ENCODE assay signal across 9 mouse cellular contexts in the genomic region with DNA sequence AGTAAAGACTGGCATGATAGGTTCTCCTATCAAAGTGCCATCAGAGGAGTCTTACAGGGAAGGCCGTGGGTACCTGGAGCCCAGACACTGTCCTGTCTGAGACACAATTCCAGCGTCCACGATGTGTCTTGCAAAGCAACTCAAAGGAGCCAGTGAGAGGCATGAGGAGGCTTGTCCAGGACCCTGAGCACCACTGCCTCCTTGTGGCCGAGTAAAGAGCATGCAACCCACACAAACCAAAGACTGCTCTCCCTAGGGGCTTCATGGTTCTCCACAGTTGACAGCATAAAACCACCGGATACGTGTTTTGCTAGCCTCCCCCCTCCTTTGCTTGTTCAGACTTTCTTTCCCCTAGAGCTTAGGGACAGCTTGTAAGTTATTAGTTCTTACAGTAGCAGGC. TPM values are rescaled to one million over a fixed set of nuclear protein-coding genes. Genes with fewer than 3 reads are reported as not detected.
DNase-seq lines count a peak whose midpoint lies in the region; TF ChIP-seq lines count a peak whose summit lies in the region.
"Had no signal": no experiment of that assay in that cellular context is flagged by ENCODE, and none has a peak within 500 bp of the region (broad histone marks: within the 10 kb centered on the region; RNA-seq: fewer than 3 reads in every experiment).

No protein-coding gene starts in this region.

- no peak overlapping the region for H3K4me3 ChIP-seq in cerebellum, adult 2 months (replicated peaks; ENCODE audit: insufficient read depth, low read depth, low read length)
- H3K4me3 ChIP-seq: hindbrain, embryonic 15.5 days had no signal

- TF ChIP-seq POLR2A in cerebellum, adult 2 months (IDR thresholded peaks at IDR 0.05; ENCODE audit: borderline replicate concordance, insufficient read depth, low read length): no peak

- no peaks in the 10 kb centered on the region for H3K27me3 ChIP-seq in cerebellum, adult 2 months (ENCODE audit: control insufficient read depth, insufficient read depth, low read length)
- H3K27me3 ChIP-seq: hindbrain, embryonic 15.5 days had no signal

- peak; percentile 86 for TF ChIP-seq CTCF in cerebellum, adult 2 months (IDR thresholded peaks at IDR 0.05; ENCODE audit: borderline replicate concordance, insufficient read depth, low read depth, low read length)

- 39% methylated on average over 6 of the region's 6 CpGs for WGBS in cerebellum, adult 2 months

- intact Hi-C loops in left cerebral cortex, postnatal 25 days (cut with DNase I): loop anchor here (2.0 kb wide), 2 partner anchors 39 to 61 kb away; a partner anchor contains a TSS

- peaks cover 4% of the 10 kb centered on the region; the same call in 1 of the 2 replicates for H3K4me1 ChIP-seq in cerebellum, adult 2 months (ENCODE audit: control insufficient read depth, insufficient read depth, low read length)
- H3K4me1 ChIP-seq: hindbrain, embryonic 15.5 days had no signal

- no peak overlapping the region for H3K27ac ChIP-seq in cerebellum, adult 2 months (ENCODE audit: insufficient read depth, low read length)
- H3K27ac ChIP-seq: hindbrain, embryonic 15.5 days had no signal

- peak; percentile 31 to 37 for DNase-seq in cerebellum, adult 2 months
- no peak for DNase-seq in cerebellum, adult 8-10 months
- peak; percentile 40 to 65 for DNase-seq in layer of hippocampus, postnatal 25 days (ENCODE audit: extremely low spot score in 1 of 2, low spot score in 1 of 2)
- DNase-seq in layer of hippocampus, postnatal 36 days: no peak
- DNase-seq in adrenal gland, postnatal 25 days: peak; percentile 22
- peak; percentile 74 for DNase-seq in induced T-regulatory cell, adult 2 months (ENCODE audit: low read depth)
- DNase-seq in natural killer cell, adult 2 months (ENCODE audit: low spot score in 2 of 2): peak; percentile 18 to 61
- DNase-seq in left cerebral cortex, postnatal 25 days (ENCODE audit: low spot score in 2 of 2): no peak

RNA-seq across cellular contexts. Expression of a gene that starts 39.2 kb away (rescaled TPM):
- 92.2 and 95.9 TPM in 2 replicates for polyA plus RNA-seq in cerebellum, adult 2 months (2012; rRNA removed)
- total RNA-seq in layer of hippocampus, postnatal 25 days (2021): 100 to 1,000 TPM; 195 to 242 TPM
- 100 to 1,000 TPM; 197 to 227 TPM for total RNA-seq in layer of hippocampus, postnatal 36 days (2021)
- 36.2 and 47.5 TPM in 2 replicates for total RNA-seq in adrenal gland, postnatal 25 days (2021)
- 100 to 1,000 TPM; 166 to 187 TPM for total RNA-seq in left cerebral cortex, postnatal 25 days (2021)

Comparison
In these comparisons a context has a peak if more than half of its experiments do, and no peak if none do; other contexts are left out.
1. DNase-seq: peak in cerebellum, adult 2 months (2 of 2), layer of hippocampus, postnatal 25 days (2 of 2), adrenal gland, postnatal 25 days (single experiment), induced T-regulatory cell, adult 2 months (single experiment) and natural killer cell, adult 2 months (2 of 2); none in cerebellum, adult 8-10 months (single experiment), layer of hippocampus, postnatal 36 days (0 of 2) and left cerebral cortex, postnatal 25 days (0 of 2).